Mouse (Mus musculus) C2C12 (cell line): ENCODE measurements around the gene Treml2. TPM values are rescaled to one million over a fixed set of nuclear protein-coding genes. Genes with fewer than 3 reads are reported as not detected.
A peak's percentile ranks its signal among the peaks of the same experiment; 100 is the strongest.

Experiments used
- H3K27me3 ChIP-seq: one replicate; pipeline ENCODE4 v1.6.1; 2011; ENCODE audit not compliant: control insufficient read depth, insufficient read depth, insufficient read length
- H3K36me3 ChIP-seq: one replicate; pipeline ENCODE4 v1.6.1; 2011; ENCODE audit not compliant: control insufficient read depth, insufficient read depth
- H3K4me3 ChIP-seq: one replicate; pipeline ENCODE4 v1.5.1; 2011; ENCODE audit warnings: mild to moderate bottlenecking, control low read depth; ENCODE audit not compliant: poor library complexity, insufficient read depth, severe bottlenecking
- H3K79me2 ChIP-seq: one replicate; pipeline ENCODE4 v1.6.1; 2011; ENCODE audit not compliant: control insufficient read depth, insufficient read depth
- H3K79me3 ChIP-seq: one replicate; pipeline ENCODE4 v1.6.1; 2011; ENCODE audit warnings: low read depth, control low read depth
- H3ac ChIP-seq: one replicate; pipeline ENCODE3; 2011; ENCODE audit warnings: low read depth; ENCODE audit not compliant: control insufficient read depth, insufficient read length
- CEBPB ChIP-seq: IDR thresholded peaks from one replicate; pipeline ENCODE4 v1.6.1; 2011; ENCODE audit warnings: low read depth, mild to moderate bottlenecking, control low read depth, moderate library complexity
- CTCF ChIP-seq: IDR thresholded peaks from one replicate; pipeline ENCODE4 v1.5.1; 2011; ENCODE audit not compliant: control insufficient read depth, insufficient read depth, insufficient read length
- FOSL1 ChIP-seq: IDR thresholded peaks from one replicate; pipeline ENCODE4 v1.8.0; 2011; ENCODE audit warnings: mild to moderate bottlenecking, low read length; ENCODE audit not compliant: poor library complexity, insufficient read depth, severe bottlenecking
- MAX ChIP-seq: IDR thresholded peaks from one replicate; pipeline ENCODE4 v1.6.1; 2011; ENCODE audit warnings: mild to moderate bottlenecking, control low read depth
- MYOD1 ChIP-seq: IDR thresholded peaks from one replicate; pipeline ENCODE4 v1.6.1; 2011; ENCODE audit warnings: low read depth; ENCODE audit not compliant: control insufficient read depth, insufficient read length
- MYOG ChIP-seq: IDR thresholded peaks from one replicate; pipeline ENCODE4 v1.6.1; 2011; ENCODE audit not compliant: control insufficient read depth, insufficient read length; ENCODE audit errors: extremely low read depth
- USF1 ChIP-seq: IDR thresholded peaks from one replicate; pipeline ENCODE4 v1.6.1; 2011; ENCODE audit warnings: low read depth, mild to moderate bottlenecking, control low read depth, moderate library complexity
- polyA plus RNA-seq: library from polyadenylated mRNA; unstranded; fragments of >200 nt; fragmentation: generic; extraction: Trizol; gene quantifications from one replicate; pipeline ENCODE4 v1.2.1, GENCODE M21; 2012; ENCODE audit warnings: missing spikeins

Gene Treml2
- polyA plus RNA-seq, 1 experiment: not detected

GRCm38 (mm10) chr17:48332524-48332923 lies 33.2 kb downstream of the Treml2 start:
- H3K36me3 ChIP-seq: no peaks in the 10 kb centered on the region
- no peak overlapping the region for H3K4me3 ChIP-seq
- H3ac ChIP-seq: no peak overlapping the region
- H3K79me2 ChIP-seq: no peaks in the 10 kb centered on the region
- TF ChIP-seq CTCF (no peak), MAX (no peak), FOSL1 (no peak), CEBPB (no peak), MYOG (no peak), MYOD1 (no peak), USF1 (no peak)
- no peaks in the 10 kb centered on the region for H3K79me3 ChIP-seq
- no peaks in the 10 kb centered on the region for H3K27me3 ChIP-seq

GRCm38 (mm10) chr17:48334186-48334585 lies 34.9 kb downstream of the Treml2 start:
- H3K27me3 ChIP-seq: no peaks in the 10 kb centered on the region
- no peaks in the 10 kb centered on the region for H3K79me2 ChIP-seq
- no peaks in the 10 kb centered on the region for H3K79me3 ChIP-seq
- TF ChIP-seq MAX: no peak
- no peak for TF ChIP-seq MYOG
- TF ChIP-seq USF1: no peak
- no peak for TF ChIP-seq CEBPB
- no peaks in the 10 kb centered on the region for H3K36me3 ChIP-seq
- H3K4me3 ChIP-seq: no peak overlapping the region
- H3ac ChIP-seq: no peak overlapping the region

GRCm38 (mm10) chr17:48336857-48337256 lies 37.6 kb downstream of the Treml2 start:
- no peaks in the 10 kb centered on the region for H3K79me2 ChIP-seq
- H3K79me3 ChIP-seq: no peaks in the 10 kb centered on the region
- TF ChIP-seq MYOG: no peak
- TF ChIP-seq CTCF: peak; percentile 77
- no peak for TF ChIP-seq USF1
- no peak for TF ChIP-seq FOSL1
- TF ChIP-seq MYOD1: no peak
- no peaks in the 10 kb centered on the region for H3K36me3 ChIP-seq
- no peak overlapping the region for H3K4me3 ChIP-seq
- no peaks in the 10 kb centered on the region for H3K27me3 ChIP-seq
- H3ac ChIP-seq: no peak overlapping the region

GRCm38 (mm10) chr17:48340267-48340666 lies 41.0 kb downstream of the Treml2 start:
- H3K36me3 ChIP-seq: no peaks in the 10 kb centered on the region
- H3K4me3 ChIP-seq: no peak overlapping the region
- no peaks in the 10 kb centered on the region for H3K79me2 ChIP-seq
- H3ac ChIP-seq: no peak overlapping the region
- TF ChIP-seq MYOG: no peak
- TF ChIP-seq MYOD1: no peak
- TF ChIP-seq CTCF: no peak
- no peak for TF ChIP-seq FOSL1
- no peak for TF ChIP-seq MAX
- no peak for TF ChIP-seq USF1
- TF ChIP-seq CEBPB: no peak
- no peaks in the 10 kb centered on the region for H3K79me3 ChIP-seq
- H3K27me3 ChIP-seq: no peaks in the 10 kb centered on the region

- H3K79me3 ChIP-seq: no peaks in the 10 kb centered on the region
- H3K79me2 ChIP-seq: no peaks in the 10 kb centered on the region
- H3ac ChIP-seq: no peak overlapping the region
- TF ChIP-seq CEBPB (no peak), USF1 (no peak), CTCF (no peak), MYOD1 (no peak), FOSL1 (no peak), MAX (no peak), MYOG (no peak)
- H3K27me3 ChIP-seq: peaks cover 2% of the 10 kb centered on the region
- H3K4me3 ChIP-seq: no peak overlapping the region
- H3K36me3 ChIP-seq: no peaks in the 10 kb centered on the region
These were observed 42.6 kb downstream of the Treml2 start for GRCm38 (mm10) chr17:48341947-48342346.

- Histone ChIP-seq H3K4me3 (no peak overlapping the region), H3K79me3 (no peaks in the 10 kb centered on the region), H3ac (no peak overlapping the region), H3K79me2 (no peaks in the 10 kb centered on the region), H3K27me3 (peaks cover 7% of the 10 kb centered on the region), H3K36me3 (no peaks in the 10 kb centered on the region)
- TF ChIP-seq MYOD1: no peak
- TF ChIP-seq MAX: no peak
- no peak for TF ChIP-seq CEBPB
- TF ChIP-seq USF1: no peak
These were observed 43.8 kb downstream of the Treml2 start for GRCm38 (mm10) chr17:48343065-48343464.
